Mouse (Mus musculus) hindbrain, embryonic 14.5 days (tissue): ENCODE data around the gene Misp. TPM values are rescaled to one million over a fixed set of nuclear protein-coding genes. Genes with fewer than 3 reads are reported as not detected.

Experiments
- ATAC-seq: fragments of 200-750 bp; cut with Nextera tagmentation; 2 replicates; pipeline ENCODE4 v1.8.0; 2017; ENCODE audit warnings: moderate number of reproducible peaks, mild to moderate bottlenecking, moderate TSS enrichment, moderate library complexity; ENCODE audit not compliant: low FRiP score
- DNase-seq: peaks from one replicate; pipeline ENCODE4 v3.0.0-alpha.2; 2015; ENCODE audit warnings: low spot score
- H3K27ac ChIP-seq: fragments of 300-500 bp; sonication (generic); 2 replicates; pipeline ENCODE4 v1.5.1; 2014; ENCODE audit warnings: mild to moderate bottlenecking, moderate library complexity
- H3K27me3 ChIP-seq: fragments of 300-500 bp; sonication (generic); 2 replicates; pipeline ENCODE4 v1.6.1; 2014; ENCODE audit warnings: mild to moderate bottlenecking, low read length, mixed read lengths; ENCODE audit not compliant: control insufficient read depth, insufficient read depth
- H3K36me3 ChIP-seq: fragments of 300-500 bp; sonication (generic); replicated peaks from 2 replicates; pipeline ENCODE4 v1.6.1; 2014; ENCODE audit not compliant: control insufficient read depth, insufficient read depth
- H3K4me1 ChIP-seq: fragments of 300-500 bp; sonication (generic); replicated peaks from 2 replicates; pipeline ENCODE4 v1.6.1; 2014; ENCODE audit warnings: antibody characterized with exemption, low read length, mixed read lengths; ENCODE audit not compliant: control insufficient read depth, insufficient read depth
- H3K4me2 ChIP-seq: fragments of 300-500 bp; sonication (generic); replicated peaks from 2 replicates; pipeline ENCODE4 v1.6.1; 2014; ENCODE audit warnings: mild to moderate bottlenecking, moderate library complexity
- H3K4me3 ChIP-seq: fragments of 300-500 bp; sonication (generic); replicated peaks from 2 replicates; pipeline ENCODE4 v1.5.1; 2014; ENCODE audit warnings: mild to moderate bottlenecking, low read length
- H3K9ac ChIP-seq: fragments of 300-500 bp; sonication (generic); 2 replicates; pipeline ENCODE4 v1.6.1; 2014
- H3K9me3 ChIP-seq: fragments of 300-500 bp; sonication (generic); 2 replicates; pipeline ENCODE4 v1.6.1; 2016; ENCODE audit warnings: low read length; ENCODE audit not compliant: control insufficient read depth
- WGBS: fragments of 180-500 bp; shearing (Covaris S2); extraction: QIAGEN DNeasy Blood & Tissue Kit; methylation state at CpG from one replicate; pipeline ENCODE4 v1.1.7; 2014; 5-methylcytosine and 5-hydroxymethylcytosine counted together
- polyA plus RNA-seq: library from polyadenylated mRNA; unstranded; fragments of >200 nt; fragmentation: Nextera tagmentation; extraction: Ambion mirVana; gene quantifications from 2 replicates; pipeline ENCODE4 v1.2.1, GENCODE M21; 2014

The Misp gene
- polyA plus RNA-seq, 1 experiment from 2014 or later: 0.08 TPM

- peaks cover 48% of the 10 kb centered on the region for H3K27me3 ChIP-seq
- ATAC-seq (no peak), DNase-seq (no peak)
- 34% methylated on average over 21 of the region's 21 CpGs for WGBS
- H3K36me3 ChIP-seq: no peaks in the 10 kb centered on the region
- H3K9me3 ChIP-seq: no peaks in the 10 kb centered on the region
- H3K4me3 ChIP-seq: peak overlapping the region; percentile 41
- H3K4me1 ChIP-seq: peaks cover 13% of the 10 kb centered on the region
- H3K9ac ChIP-seq: 0 out of 2 replicates have a peak overlapping the region, but pooled peaks have one; percentile 24
- H3K27ac ChIP-seq: no peak overlapping the region
- H3K4me2 ChIP-seq: peak overlapping the region; percentile 79
Measured at GRCm38 (mm10) chr10:79781139-79781538, 39.6 kb upstream of the Misp start.

GRCm38 (mm10) chr10:79781956-79782355 is 38.8 kb upstream of the Misp start:
- no peak for DNase-seq
- H3K36me3 ChIP-seq: no peaks in the 10 kb centered on the region
- H3K9me3 ChIP-seq: no peaks in the 10 kb centered on the region
- H3K27ac ChIP-seq: no peak overlapping the region
- no peak overlapping the region for H3K4me3 ChIP-seq
- peaks cover 40% of the 10 kb centered on the region for H3K27me3 ChIP-seq
- 57% methylated on average over 5 of the region's 5 CpGs for WGBS
- ATAC-seq: no peak
- no peak overlapping the region for H3K4me2 ChIP-seq
- no peak overlapping the region for H3K9ac ChIP-seq
- peaks cover 13% of the 10 kb centered on the region for H3K4me1 ChIP-seq

GRCm38 (mm10) chr10:79783050-79783449 is 37.7 kb upstream of the Misp start:
- H3K27me3 ChIP-seq: peaks cover 30% of the 10 kb centered on the region
- no peaks in the 10 kb centered on the region for H3K36me3 ChIP-seq
- H3K9me3 ChIP-seq: no peaks in the 10 kb centered on the region
- WGBS: 66% methylated on average over 7 of the region's 7 CpGs
- H3K4me1 ChIP-seq: peaks cover 13% of the 10 kb centered on the region
- no peak overlapping the region for H3K4me3 ChIP-seq
- H3K4me2 ChIP-seq: no peak overlapping the region
- H3K27ac ChIP-seq: no peak overlapping the region
- no peak for ATAC-seq
- DNase-seq: no peak
- H3K9ac ChIP-seq: no peak overlapping the region

- Histone ChIP-seq H3K4me2 (no peak overlapping the region), H3K27me3 (peaks cover 19% of the 10 kb centered on the region), H3K9ac (no peak overlapping the region), H3K9me3 (no peaks in the 10 kb centered on the region), H3K36me3 (no peaks in the 10 kb centered on the region), H3K4me1 (peaks cover 13% of the 10 kb centered on the region), H3K4me3 (no peak overlapping the region), H3K27ac (no peak overlapping the region)
- DNase-seq: no peak
- 36% methylated on average over 27 of the region's 27 CpGs for WGBS
- ATAC-seq: no peak
Measured at GRCm38 (mm10) chr10:79783920-79784800, 36.6 kb upstream of the Misp start.

- Histone ChIP-seq H3K27ac (no peak overlapping the region), H3K9ac (no peak overlapping the region), H3K4me3 (no peak overlapping the region), H3K4me1 (no peaks in the 10 kb centered on the region), H3K4me2 (no peak overlapping the region), H3K27me3 (no peaks in the 10 kb centered on the region), H3K36me3 (no peaks in the 10 kb centered on the region), H3K9me3 (no peaks in the 10 kb centered on the region)
- DNase-seq: peak; percentile 86
- WGBS: 38% methylated on average over 7 of the region's 7 CpGs
- no peak for ATAC-seq
Measured at GRCm38 (mm10) chr10:79788386-79789158, 32.2 kb upstream of the Misp start.

GRCm38 (mm10) chr10:79789581-79789980 is 31.2 kb upstream of the Misp start:
- Histone ChIP-seq H3K9ac (no peak overlapping the region), H3K27me3 (no peaks in the 10 kb centered on the region), H3K9me3 (no peaks in the 10 kb centered on the region), H3K27ac (no peak overlapping the region), H3K4me1 (peaks cover under 1% of the 10 kb centered on the region; the same call in 1 of the 2 replicates), H3K4me3 (no peak overlapping the region), H3K4me2 (no peak overlapping the region), H3K36me3 (no peaks in the 10 kb centered on the region)
- WGBS: 42% methylated on average over 2 of the region's 2 CpGs
- ATAC-seq (no peak), DNase-seq (no peak)

- Histone ChIP-seq H3K4me2 (no peak within 1 kb of the TSS), H3K4me3 (no peak within 1 kb of the TSS), H3K9me3 (no peaks in the 10 kb centered on the region), H3K27ac (no peak within 1 kb of the TSS), H3K4me1 (peaks cover 8% of the 10 kb centered on the region; the same call in 1 of the 2 replicates), H3K27me3 (no peaks in the 10 kb centered on the region), H3K36me3 (no peaks in the 10 kb centered on the region), H3K9ac (no peak within 1 kb of the TSS)
- no peak for DNase-seq
- 88% methylated on average over 4 of the region's 4 CpGs for WGBS
- ATAC-seq: no peak
Measured at GRCm38 (mm10) chr10:79790861-79791260, 29.9 kb upstream of the Misp start, which contains the start of gene Prss57. Gene Prss57, minus strand, starts transcription at chr10:79790961.

- H3K27ac ChIP-seq: no peak overlapping the region
- no peak for DNase-seq
- peak overlapping the region; percentile 97; the same call in 1 of the 2 replicates for H3K9ac ChIP-seq
- H3K36me3 ChIP-seq: no peaks in the 10 kb centered on the region
- WGBS: 83% methylated on average over 5 of the region's 5 CpGs
- no peaks in the 10 kb centered on the region for H3K9me3 ChIP-seq
- peaks cover 16% of the 10 kb centered on the region; the same call in 1 of the 2 replicates for H3K4me1 ChIP-seq
- no peak for ATAC-seq
- no peak overlapping the region for H3K4me3 ChIP-seq
- H3K27me3 ChIP-seq: no peaks in the 10 kb centered on the region
- H3K4me2 ChIP-seq: 0 out of 2 replicates have a peak overlapping the region, but pooled peaks have one; percentile 72
Measured at GRCm38 (mm10) chr10:79792339-79793040, 28.3 kb upstream of the Misp start.
